Mouse (Mus musculus) gastrocnemius, adult 18-20 months (tissue): Measurements from ENCODE around the gene Gm49450. TPM values are rescaled to one million over a fixed set of nuclear protein-coding genes. Genes with fewer than 3 reads are reported as not detected.
"Not testable (repeated sequence)": the region's sequence is repeated elsewhere in the genome, so short reads cannot be mapped to it uniquely, and the experiment has no call there.

Experiments
- DNase-seq: peaks from one replicate; pipeline ENCODE4 v3.0.0; 2021; ENCODE audit warnings: low spot score
- total RNA-seq, 2 experiments: library from RNA; stranded (reverse); gene quantifications; 2 replicates each; pipeline ENCODE4 v1.2.3; 2021

Gene Gm49450
- total RNA-seq, 2 experiments from 2014 or later = not detected

DNA sequence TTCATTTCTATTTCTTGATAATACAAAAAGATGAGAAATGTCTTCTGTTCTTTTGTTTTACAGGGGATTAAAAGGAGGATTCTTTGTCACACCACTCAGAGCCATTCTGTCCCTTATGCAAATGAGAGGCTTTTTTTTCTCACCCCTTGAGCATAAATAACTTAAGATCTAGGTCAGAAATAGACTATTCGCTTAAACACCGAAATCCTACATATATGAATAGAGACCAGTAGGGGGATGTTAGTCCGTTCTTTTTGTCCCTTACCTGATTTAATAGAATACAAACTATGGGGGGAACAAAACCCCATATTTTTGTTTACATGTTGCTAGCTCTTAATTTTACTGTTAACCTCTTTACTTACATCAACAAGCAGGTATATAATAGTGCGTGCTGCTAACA is 2.6 kb upstream of the Gm49450 start:
- DNase-seq = no peak

- DNase-seq = no peak
Observed at GRCm38 (mm10) chr15:98955324-98955723, 2.0 kb upstream of the Gm49450 start.

- DNase-seq = no peak
Observed at GRCm38 (mm10) chr15:98954425-98955253, 1.3 kb upstream of the Gm49450 start.

DNA sequence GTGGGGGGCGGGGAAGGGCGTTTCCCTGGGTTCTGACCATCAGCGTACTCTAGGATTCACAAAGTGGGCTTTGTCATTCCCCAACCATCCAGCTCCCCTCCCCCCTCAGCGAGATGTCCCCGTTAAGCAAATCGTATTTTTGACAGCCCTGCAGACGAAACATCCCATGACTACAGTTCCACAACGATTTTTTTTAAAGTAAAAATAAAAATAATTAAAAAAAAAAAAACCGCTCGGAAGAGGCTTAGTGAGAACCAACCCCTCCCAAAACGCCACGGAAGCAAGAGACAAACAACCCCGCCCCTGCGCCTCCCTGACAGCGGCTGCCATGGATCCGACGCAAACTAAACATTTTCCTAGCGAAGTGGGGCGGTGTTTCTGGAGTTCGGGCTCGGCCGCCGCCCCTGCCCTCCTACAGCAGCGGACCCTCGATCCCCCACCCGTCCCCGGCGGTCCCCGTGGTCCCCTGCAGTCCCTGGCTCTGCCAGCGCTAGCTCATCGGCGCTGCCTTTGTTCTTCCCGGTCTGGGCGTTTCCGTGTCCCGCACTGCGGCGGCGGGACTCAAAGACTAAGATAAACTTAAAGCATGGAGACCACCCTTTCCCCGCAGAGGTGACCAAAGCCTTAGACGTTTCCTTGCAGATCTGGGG is 475 bp downstream of the Gm49450 start:
- DNase-seq = peak; percentile 72

- no peak for DNase-seq
Observed at GRCm38 (mm10) chr15:98952063-98952455, 1.3 kb downstream of the Gm49450 start.

DNA sequence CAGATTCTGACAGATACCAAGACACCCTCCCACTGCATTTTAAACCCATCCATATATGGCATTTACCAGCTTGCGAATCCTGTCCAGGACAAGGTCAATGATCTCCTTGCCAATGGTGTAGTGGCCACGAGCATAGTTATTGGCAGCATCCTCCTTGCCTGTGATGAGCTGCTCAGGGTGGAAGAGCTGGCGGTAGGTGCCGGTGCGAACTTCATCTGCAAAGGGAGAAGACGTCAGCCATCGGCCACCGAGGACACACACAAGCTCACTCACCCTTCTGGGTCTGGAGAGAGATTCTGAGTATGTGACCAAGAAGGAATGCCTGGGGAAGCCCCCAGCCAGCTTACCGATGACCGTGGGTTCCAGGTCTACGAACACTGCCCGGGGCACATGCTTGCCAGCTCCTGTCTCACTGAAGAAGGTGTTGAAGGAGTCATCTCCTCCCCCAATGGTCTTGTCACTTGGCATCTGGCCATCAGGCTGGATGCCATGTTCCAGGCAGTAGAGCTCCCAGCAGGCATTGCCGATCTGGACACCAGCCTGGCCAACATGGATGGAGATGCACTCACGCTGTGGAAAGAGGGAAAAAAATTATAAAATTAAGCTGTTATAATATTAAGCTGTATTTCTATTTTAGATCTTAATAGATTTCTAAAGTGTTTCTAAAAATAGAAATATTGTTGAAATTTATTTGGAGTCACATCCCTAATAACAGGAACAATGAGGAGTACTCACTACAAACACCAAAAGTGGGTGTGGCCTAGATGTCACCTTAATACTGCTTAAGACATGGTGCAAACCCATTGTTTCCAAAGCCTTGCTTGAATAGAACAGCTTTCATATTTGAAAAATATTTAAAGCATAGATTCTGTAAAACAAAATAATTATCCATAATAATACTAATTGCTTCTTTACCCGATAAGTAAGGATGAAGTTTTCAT is 2.0 kb downstream of the Gm49450 start:
- not testable (repeated sequence) for DNase-seq

DNA sequence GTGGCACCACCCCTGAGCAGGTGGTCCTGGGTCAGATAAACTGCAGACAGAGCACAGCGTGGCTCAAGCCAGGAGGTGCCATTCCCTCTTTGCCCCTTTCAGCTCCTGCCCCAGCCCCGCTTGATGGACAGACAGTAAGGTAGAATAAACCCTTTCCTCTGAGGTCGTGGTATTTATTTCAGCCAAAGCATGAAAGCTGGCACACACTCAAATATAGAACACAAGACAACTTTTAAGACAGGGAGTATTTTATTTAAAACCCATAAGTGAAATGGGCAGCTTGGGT is 3.8 kb downstream of the Gm49450 start:
- no peak for DNase-seq

- no peak for DNase-seq
Observed at GRCm38 (mm10) chr15:98948857-98949606, 4.3 kb downstream of the Gm49450 start.

GRCm38 (mm10) chr15:98948382-98948781 is 5.0 kb downstream of the Gm49450 start:
- DNase-seq = no peak

DNA sequence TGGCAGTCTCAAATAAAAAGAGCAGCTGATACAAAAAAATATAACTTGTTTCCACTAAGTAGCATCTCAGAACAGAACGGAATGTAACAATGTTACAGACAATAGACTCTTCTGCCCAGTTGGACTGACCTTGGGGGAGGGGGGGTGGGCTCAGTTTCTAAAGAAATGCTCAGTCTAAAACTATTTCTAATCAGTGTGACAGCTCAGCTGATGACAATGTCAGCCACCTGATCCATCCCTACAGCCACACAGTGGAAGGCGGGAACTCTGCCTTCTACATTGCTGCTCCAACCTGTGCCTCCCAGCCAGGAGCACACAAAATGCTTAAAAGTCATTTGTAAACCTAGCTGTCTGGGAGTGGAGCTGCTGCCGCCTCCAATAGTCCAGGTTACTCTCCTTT is 5.5 kb downstream of the Gm49450 start:
- no peak for DNase-seq

DNA sequence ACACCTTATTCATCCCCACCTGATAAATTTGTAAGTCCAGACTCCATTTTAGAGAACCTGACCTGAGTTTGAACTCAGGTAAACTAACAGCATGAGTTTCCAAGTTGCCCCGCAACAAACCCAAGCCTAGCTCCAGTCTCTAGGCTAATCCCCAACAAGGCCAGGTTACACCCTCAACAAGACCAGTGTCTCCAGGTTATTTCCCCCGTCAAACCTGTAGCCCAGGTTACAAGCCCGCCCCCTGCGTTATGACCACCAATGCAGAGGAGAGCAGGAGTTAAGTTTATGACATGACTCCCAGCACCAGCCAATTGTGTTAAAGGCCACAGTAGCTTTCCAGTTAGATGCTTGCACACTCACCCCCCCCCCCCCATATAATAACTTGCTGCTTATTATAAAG is 10.2 kb downstream of the Gm49450 start:
- no peak for DNase-seq

- DNase-seq = no peak
Observed at GRCm38 (mm10) chr15:98942081-98942480, 11.3 kb downstream of the Gm49450 start.

- DNase-seq = no peak
Observed at GRCm38 (mm10) chr15:98941539-98941938, 11.8 kb downstream of the Gm49450 start.

DNA sequence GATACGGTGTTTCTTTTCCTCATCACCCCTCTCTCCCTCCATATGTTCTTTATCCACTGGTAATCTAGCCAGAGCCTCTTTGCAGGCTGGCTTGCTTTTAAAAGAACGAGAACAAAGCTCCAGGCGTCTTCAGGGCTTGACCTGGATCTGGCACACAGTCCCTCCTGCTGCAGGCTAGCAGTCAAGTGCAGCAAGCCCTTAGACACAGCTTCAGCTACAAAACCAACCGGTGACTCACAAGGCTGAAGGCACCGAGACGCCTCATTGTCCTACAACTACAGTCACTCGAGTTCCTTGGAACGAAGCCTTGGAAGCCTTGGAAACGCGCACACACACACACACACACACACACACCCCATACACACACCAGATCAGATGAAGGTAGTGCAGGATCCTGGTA is 12.5 kb downstream of the Gm49450 start:
- no peak for DNase-seq

DNA sequence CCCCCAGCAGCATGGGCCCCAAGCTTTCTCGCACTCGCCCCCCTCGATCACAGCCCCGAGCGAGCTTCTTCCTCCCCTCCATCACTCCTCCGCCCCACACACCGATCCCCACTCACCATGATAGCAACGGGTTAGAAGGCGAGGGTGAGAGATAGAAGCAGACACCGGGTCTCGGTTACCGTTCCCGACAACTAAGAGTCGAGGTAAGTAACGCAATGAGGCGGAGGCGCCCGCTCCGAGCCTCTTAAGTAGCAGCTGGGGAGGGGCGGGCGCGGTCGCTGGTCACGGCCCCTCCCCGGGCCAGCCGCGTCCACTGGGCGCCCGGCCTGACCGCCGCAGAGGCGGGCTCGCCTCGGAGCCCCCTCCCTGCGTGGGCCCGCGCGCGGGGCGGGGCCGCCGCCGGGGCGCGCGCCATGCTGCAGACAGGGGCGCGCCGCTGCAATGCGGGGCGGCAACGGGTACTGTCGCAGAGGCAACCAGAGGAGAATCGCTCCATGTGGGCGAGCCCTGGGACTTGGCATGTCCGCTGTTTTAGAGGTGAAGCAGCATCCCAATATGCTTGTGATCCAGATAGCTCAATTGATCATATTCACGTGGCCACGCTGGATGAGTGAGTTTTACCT is 19.0 kb downstream of the Gm49450 start, which contains the start of gene Tuba1b:
Gene Tuba1b, minus strand, starts transcription at position 349 of the 623 bp plus-strand sequence.
- DNase-seq = peak; percentile 84

DNA sequence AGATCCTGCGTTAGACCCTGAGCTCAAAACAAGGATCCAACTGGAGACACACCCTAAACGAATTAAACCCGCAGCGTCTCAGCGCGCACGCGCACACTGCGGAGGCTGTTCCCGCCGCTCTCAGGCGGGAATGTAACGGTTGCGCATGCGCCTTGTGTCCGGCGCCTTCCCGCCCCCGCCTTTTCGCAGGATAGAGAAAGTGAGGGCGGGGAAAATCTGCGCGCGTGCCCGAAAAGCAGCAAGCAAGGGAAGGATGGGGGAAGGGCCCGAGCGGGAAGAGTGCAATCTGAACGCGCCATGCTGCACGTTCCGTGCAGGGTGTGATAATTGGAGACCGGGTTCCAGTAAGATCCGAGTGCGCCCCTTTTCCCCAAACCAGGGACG is 19.5 kb downstream of the Gm49450 start:
- peak; percentile 92 for DNase-seq

DNA sequence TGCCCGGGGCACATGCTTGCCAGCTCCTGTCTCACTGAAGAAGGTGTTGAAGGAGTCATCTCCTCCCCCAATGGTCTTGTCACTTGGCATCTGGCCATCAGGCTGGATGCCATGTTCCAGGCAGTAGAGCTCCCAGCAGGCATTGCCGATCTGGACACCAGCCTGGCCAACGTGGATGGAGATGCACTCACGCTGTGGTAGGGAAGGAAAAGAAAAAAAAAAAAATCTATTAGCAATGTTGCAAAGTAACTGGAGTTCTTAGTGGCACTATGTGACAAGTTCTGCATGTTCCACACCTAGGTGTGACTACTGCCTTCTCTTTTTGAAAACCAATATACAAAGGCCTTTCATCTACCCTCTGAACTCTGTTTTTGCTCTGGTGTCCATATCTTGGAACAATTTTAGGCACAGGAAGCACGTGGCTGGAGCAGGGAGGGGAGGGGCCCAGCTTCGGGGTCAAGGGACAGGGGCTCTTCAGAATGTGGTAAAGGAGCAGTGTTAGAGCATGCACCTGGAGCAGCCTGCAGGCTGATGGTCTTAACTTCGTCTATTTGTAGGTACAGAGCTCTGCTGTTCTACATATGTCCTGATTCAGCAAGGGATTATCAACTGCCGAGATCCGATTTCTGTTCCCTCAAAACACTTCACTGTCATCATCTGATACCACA is 20.2 kb downstream of the Gm49450 start:
- not testable (repeated sequence) for DNase-seq

DNA sequence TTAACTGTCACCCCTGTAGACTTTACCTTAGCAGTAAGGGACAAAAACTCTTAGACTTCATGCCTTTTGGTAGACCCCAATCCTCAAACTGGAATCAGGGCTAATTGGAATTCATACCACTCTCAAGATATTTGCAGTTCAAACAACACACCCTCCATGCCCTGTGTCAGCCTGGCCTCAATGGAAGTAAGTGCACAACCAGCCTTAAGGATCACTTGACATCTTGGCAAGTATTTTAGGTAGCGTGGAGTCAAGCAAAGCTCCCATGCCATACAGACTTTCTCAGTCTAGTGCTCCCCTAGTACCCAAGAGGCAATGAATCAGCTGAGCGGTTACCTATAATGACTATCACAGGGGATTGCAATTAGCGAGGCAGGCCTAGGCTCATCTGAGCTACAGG is 22.4 kb downstream of the Gm49450 start:
- no peak for DNase-seq

- no peak for DNase-seq
Observed at GRCm38 (mm10) chr15:98930017-98930734, 23.2 kb downstream of the Gm49450 start.
